Mouse (Mus musculus) right cerebral cortex, postnatal 36 days (tissue): Measurements from ENCODE around the gene Snx6.
"Not testable (repeated sequence)": the region's sequence is repeated elsewhere in the genome, so short reads cannot be mapped to it uniquely, and the experiment has no call there.

Experiments
- DNase-seq, 2 experiments: peaks; one replicate each; pipeline ENCODE4 v3.0.0; 2022; ENCODE audit warnings: low spot score in 2 of 2, mixed read lengths in 1 of 2

The Snx6 gene

GRCm38 (mm10) chr12:54795153-54795998 is at the start of gene Snx6:
TSS of gene Snx6 (minus strand) at chr12:54795703.
- peak; percentile 70 for DNase-seq

GRCm38 (mm10) chr12:54844415-54844814 is 48.9 kb upstream of the Snx6 start:
- no peak for DNase-seq

GRCm38 (mm10) chr12:54841576-54841975 is 46.1 kb upstream of the Snx6 start:
- DNase-seq = no peak

- no peak for DNase-seq
Observed at GRCm38 (mm10) chr12:54839815-54840214, 44.3 kb upstream of the Snx6 start.

- DNase-seq = no peak
Observed at GRCm38 (mm10) chr12:54838931-54839330, 43.4 kb upstream of the Snx6 start.

- no peak for DNase-seq
Observed at GRCm38 (mm10) chr12:54835608-54836570, 40.4 kb upstream of the Snx6 start.

- DNase-seq = peak; percentile 47 to 56
Observed at GRCm38 (mm10) chr12:54834925-54835447, 39.5 kb upstream of the Snx6 start.

- no peak for DNase-seq
Observed at GRCm38 (mm10) chr12:54833856-54834399, 38.4 kb upstream of the Snx6 start.

GRCm38 (mm10) chr12:54831927-54832326 is 36.4 kb upstream of the Snx6 start:
- DNase-seq = not testable (repeated sequence)

GRCm38 (mm10) chr12:54830574-54830973 is 35.1 kb upstream of the Snx6 start:
- peak; percentile 50 to 64 for DNase-seq

- no peak for DNase-seq
Observed at GRCm38 (mm10) chr12:54829876-54830275, 34.4 kb upstream of the Snx6 start.

- no peak for DNase-seq
Observed at GRCm38 (mm10) chr12:54828043-54828442, 32.5 kb upstream of the Snx6 start.

- no peak for DNase-seq
Observed at GRCm38 (mm10) chr12:54825202-54825601, 29.7 kb upstream of the Snx6 start.

GRCm38 (mm10) chr12:54822836-54823426 is 27.4 kb upstream of the Snx6 start:
- DNase-seq = peak; percentile 69 to 79

- DNase-seq = no peak
Observed at GRCm38 (mm10) chr12:54820684-54821161, 25.2 kb upstream of the Snx6 start.

- no peak for DNase-seq
Observed at GRCm38 (mm10) chr12:54819181-54819935, 23.9 kb upstream of the Snx6 start.

- DNase-seq = no peak
Observed at GRCm38 (mm10) chr12:54810142-54810541, 14.6 kb upstream of the Snx6 start.

- DNase-seq = no peak
Observed at GRCm38 (mm10) chr12:54807481-54807880, 12.0 kb upstream of the Snx6 start.

- no peak for DNase-seq
Observed at GRCm38 (mm10) chr12:54806131-54806530, 10.6 kb upstream of the Snx6 start.

GRCm38 (mm10) chr12:54805254-54806002 is 9.9 kb upstream of the Snx6 start:
- DNase-seq = no peak
